Mouse (Mus musculus): ENCODE measurements around the gene Rsrc1. TPM values are rescaled to one million over a fixed set of nuclear protein-coding genes. Genes with fewer than 3 reads are reported as not detected.

Rsrc1 gene
- polyA plus RNA-seq, 1 experiment: 12.9 TPM

DNA sequence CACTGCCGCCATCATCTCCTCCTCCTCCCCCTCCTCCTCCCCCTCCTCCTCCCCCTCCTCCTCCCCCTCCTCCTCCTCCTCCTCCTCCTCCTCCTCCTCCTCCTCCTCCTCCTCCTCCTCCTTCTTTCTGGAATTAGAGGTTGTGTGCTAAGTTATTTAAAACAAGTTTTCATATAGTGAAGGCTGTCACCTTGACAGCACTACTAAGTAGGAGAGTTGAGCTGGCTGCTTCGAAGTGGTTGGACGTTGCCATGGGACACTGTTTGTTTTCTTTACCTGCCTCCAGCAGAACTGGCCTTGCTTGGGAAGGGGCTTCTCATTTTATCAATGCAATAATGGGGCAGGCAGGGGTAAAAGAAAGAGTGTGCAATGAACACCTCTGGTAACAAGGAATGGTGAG, 393.9 kb downstream of the Rsrc1 start, which contains the start of gene Gm17402:
TSS of gene Gm17402 (minus strand) at position 101 of the 400 bp plus-strand sequence.
- peak within 1 kb of the TSS; percentile 68 for H3K4me2 ChIP-seq (ENCODE audit: low read depth)
- peaks cover 10% of the 10 kb centered on the region for H3K27me3 ChIP-seq (ENCODE audit: control insufficient read depth, insufficient read depth, insufficient read length)
- H3ac ChIP-seq (ENCODE audit: control insufficient read depth, insufficient read length): no peak within 1 kb of the TSS
- TF ChIP-seq POLR2AphosphoS2 (IDR thresholded peaks at IDR 0.05; ENCODE audit: insufficient read length, low read depth) (no peak), POLR2A (IDR thresholded peaks at IDR 0.05; ENCODE audit: insufficient read length, low read depth) (no peak), REST (IDR thresholded peaks at IDR 0.05; ENCODE audit: insufficient read depth, insufficient read length) (no peak), MYOD1 (IDR thresholded peaks at IDR 0.05; ENCODE audit: control insufficient read depth in 1 of 3, insufficient read length in 2 of 3, low read depth in 2 of 3) (no peak), SRF (IDR thresholded peaks at IDR 0.05; ENCODE audit: control insufficient read depth, insufficient read length, low read depth) (no peak), TCF12 (IDR thresholded peaks at IDR 0.05; ENCODE audit: insufficient read depth, poor library complexity, severe bottlenecking) (no peak), MYOG (IDR thresholded peaks at IDR 0.05; ENCODE audit: control insufficient read depth in 1 of 3, insufficient read depth in 1 of 3, insufficient read length in 2 of 3, low read depth in 2 of 3) (no peak), TCF3 (IDR thresholded peaks at IDR 0.05; ENCODE audit: insufficient read length, low read depth) (no peak), CEBPB (IDR thresholded peaks at IDR 0.05; ENCODE audit: insufficient read depth, poor library complexity, severe bottlenecking) (no peak), MAX (IDR thresholded peaks at IDR 0.05; ENCODE audit: low read depth) (no peak), USF1 (IDR thresholded peaks at IDR 0.05; ENCODE audit: low read depth) (no peak), E2F4 (IDR thresholded peaks at IDR 0.05; ENCODE audit: insufficient read depth) (no peak)
- no peak within 1 kb of the TSS for H3K4me3 ChIP-seq
- no peaks in the 10 kb centered on the region for H3K36me3 ChIP-seq (ENCODE audit: control insufficient read depth, insufficient read depth)
- H3K79me2 ChIP-seq (ENCODE audit: control insufficient read depth, insufficient read depth): no peaks in the 10 kb centered on the region

DNA sequence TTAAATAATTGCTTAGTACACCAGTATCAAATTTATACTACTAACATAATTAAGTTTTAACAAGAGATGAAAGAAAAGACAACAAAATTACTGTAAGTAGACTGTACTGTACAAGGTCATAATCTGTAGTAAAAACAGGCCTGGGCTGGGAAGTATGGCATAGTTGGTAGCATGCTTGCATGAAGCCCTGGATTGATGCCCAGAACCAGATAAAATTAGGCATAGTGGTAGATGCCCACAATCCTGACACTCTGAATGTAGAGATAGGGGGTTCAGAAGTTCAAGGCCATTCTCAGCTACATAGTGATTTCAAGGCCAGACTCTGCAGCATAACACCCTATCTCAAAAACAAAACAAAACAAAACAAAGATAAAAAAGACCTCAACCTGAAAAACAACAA, 397.0 kb downstream of the Rsrc1 start:
- TF ChIP-seq TCF12 (IDR thresholded peaks at IDR 0.05; ENCODE audit: insufficient read depth, poor library complexity, severe bottlenecking): no peak
- TF ChIP-seq MYOD1 (IDR thresholded peaks at IDR 0.05; ENCODE audit: control insufficient read depth in 1 of 3, insufficient read length in 2 of 3, low read depth in 2 of 3): no peak
- TF ChIP-seq USF1 (IDR thresholded peaks at IDR 0.05; ENCODE audit: low read depth): no peak
- TF ChIP-seq MAX (IDR thresholded peaks at IDR 0.05; ENCODE audit: low read depth): no peak
- TF ChIP-seq CEBPB (IDR thresholded peaks at IDR 0.05; ENCODE audit: insufficient read depth, poor library complexity, severe bottlenecking): no peak
- no peak for TF ChIP-seq POLR2AphosphoS2 (IDR thresholded peaks at IDR 0.05; ENCODE audit: insufficient read length, low read depth)
- no peak for TF ChIP-seq TCF3 (IDR thresholded peaks at IDR 0.05; ENCODE audit: insufficient read length, low read depth)
- TF ChIP-seq POLR2A (IDR thresholded peaks at IDR 0.05; ENCODE audit: insufficient read length, low read depth): no peak
- no peak for TF ChIP-seq REST (IDR thresholded peaks at IDR 0.05; ENCODE audit: insufficient read depth, insufficient read length)
- TF ChIP-seq MYOG (IDR thresholded peaks at IDR 0.05; ENCODE audit: control insufficient read depth in 1 of 3, insufficient read depth in 1 of 3, insufficient read length in 2 of 3, low read depth in 2 of 3): no peak
- TF ChIP-seq SRF (IDR thresholded peaks at IDR 0.05; ENCODE audit: control insufficient read depth, insufficient read length, low read depth): no peak
- no peak for TF ChIP-seq E2F4 (IDR thresholded peaks at IDR 0.05; ENCODE audit: insufficient read depth)
- no peak overlapping the region for H3K4me3 ChIP-seq
- no peak overlapping the region for H3ac ChIP-seq (ENCODE audit: control insufficient read depth, insufficient read length)
- H3K4me2 ChIP-seq (ENCODE audit: low read depth): no peak overlapping the region
- peaks cover 7% of the 10 kb centered on the region for H3K27me3 ChIP-seq (ENCODE audit: control insufficient read depth, insufficient read depth, insufficient read length)
- no peaks in the 10 kb centered on the region for H3K79me2 ChIP-seq (ENCODE audit: control insufficient read depth, insufficient read depth)
- no peaks in the 10 kb centered on the region for H3K36me3 ChIP-seq (ENCODE audit: control insufficient read depth, insufficient read depth)

Other genes starting within 250 kb of the Rsrc1 start
- 14.9 TPM for gene Shox2, start 381 bp downstream of the Rsrc1 start, polyA plus RNA-seq (2012; fragmentation: generic; extraction: Trizol)

All from myocyte (in vitro differentiated cells).